Mouse (Mus musculus) Muller cell, postnatal 12 days (primary cell): ENCODE measurements around the gene Utp18.
"Not testable (repeated sequence)": the region's sequence is repeated elsewhere in the genome, so short reads cannot be mapped to it uniquely, and the experiment has no call there.

Experiments
- DNase-seq: peaks from one replicate; pipeline ENCODE4 v3.0.0-alpha.2; 2015; ENCODE audit errors: inconsistent ontology term

Utp18 gene

DNA sequence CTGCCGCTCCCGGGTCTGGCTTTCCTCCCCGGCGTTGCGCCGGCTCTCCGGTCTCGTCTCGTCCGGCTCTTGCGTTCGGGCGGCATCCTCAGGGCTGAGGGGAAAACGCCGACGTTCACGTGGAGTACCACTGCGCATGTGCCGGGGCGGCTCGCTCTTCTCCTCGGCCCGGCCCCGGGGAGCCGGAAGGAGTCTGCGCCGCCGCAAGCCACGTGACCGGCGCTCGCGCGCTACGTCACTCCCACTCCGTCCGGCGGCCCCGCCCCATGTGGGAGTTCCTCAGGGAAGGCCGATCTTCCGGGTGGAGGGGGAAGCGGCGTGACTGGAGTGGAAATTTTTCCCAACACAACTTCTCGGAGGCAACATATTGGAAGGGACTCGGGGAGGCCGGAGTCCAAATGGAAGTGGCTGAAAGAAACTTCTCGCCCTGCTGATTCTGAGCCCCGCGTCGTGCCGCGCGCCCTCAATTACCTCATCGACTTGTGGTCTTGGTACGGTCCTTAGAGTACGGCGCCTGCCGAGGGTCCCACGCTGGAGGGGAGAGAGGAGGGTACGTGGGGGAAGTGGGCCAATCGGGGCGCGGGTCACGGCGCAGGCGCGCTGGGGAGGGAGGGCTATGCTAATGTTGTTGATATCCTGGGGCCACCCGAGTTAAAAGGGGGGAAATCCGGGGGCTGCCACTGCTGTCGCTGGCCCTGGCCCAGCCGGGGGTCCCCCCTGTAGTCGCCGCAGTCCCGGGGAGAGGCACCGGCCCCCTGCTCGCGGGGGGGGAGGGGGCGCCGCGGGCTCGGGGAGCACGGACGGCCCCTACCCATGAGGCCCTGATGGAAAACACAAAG lies at the start of gene Utp18, which contains the start of gene Mbtd1:
Utp18 (minus strand) TSS at position 195 of the 839 bp plus-strand sequence.
Mbtd1 (plus strand) TSS at position 281 of the 839 bp plus-strand sequence.
- peak; percentile 99 for DNase-seq

DNA sequence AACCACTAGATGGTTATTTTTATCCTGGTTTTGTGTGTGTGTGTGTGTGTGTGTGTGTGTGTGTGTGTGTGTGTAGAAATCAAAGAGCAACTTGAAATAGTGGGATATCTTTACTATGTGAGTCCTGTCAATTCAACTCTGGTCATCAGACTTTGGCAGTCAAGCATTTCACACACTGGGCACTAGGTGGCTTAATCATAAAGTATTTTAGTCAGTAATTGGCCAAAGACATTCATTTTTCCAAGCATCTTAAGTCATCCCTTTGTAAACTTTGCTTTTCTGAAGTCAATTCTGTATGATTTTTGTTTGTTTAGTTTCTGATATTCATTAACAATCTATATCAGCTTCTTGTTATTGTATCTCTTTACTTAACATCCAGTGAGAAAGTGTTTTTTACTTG lies 43.5 kb upstream of the Utp18 start:
- no peak for DNase-seq

DNA sequence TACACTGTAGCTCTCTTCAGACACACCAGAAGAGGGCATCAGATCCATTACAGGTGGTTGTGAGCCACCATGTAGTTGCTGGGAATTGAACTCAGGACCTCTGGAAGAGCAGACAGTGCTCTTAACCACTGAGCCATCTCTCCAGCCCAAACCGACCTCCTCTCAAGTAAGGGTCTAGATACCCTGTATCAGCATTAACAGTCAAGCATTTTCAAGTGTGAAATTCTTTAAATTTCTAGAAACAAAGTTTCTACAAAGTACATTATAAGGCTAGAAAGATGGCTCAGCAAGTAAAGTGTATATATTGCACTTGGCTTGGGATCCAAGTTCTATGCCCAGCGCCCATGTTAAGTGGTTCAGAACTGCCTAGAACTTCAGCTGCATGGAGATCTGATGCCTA lies 29.5 kb upstream of the Utp18 start:
- not testable (repeated sequence) for DNase-seq

DNA sequence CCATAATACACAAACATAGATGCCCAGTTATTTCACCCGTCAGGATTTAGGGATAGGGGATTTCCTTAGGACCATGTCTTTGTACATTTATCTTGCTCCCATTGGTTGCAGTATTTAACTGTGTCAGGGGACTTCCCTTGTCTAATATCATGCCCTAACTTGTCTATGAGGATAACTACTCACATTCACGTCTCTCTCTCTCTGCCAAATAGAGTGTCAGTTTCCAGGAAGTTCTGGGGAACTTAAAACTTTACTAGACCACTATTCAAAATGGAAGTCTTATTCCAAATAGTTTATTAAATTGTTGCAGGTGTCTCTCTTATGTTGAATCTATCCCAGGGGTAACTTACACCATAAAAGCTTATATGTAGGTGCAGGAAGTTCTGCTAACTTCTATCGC lies 26.0 kb upstream of the Utp18 start:
- no peak for DNase-seq

DNA sequence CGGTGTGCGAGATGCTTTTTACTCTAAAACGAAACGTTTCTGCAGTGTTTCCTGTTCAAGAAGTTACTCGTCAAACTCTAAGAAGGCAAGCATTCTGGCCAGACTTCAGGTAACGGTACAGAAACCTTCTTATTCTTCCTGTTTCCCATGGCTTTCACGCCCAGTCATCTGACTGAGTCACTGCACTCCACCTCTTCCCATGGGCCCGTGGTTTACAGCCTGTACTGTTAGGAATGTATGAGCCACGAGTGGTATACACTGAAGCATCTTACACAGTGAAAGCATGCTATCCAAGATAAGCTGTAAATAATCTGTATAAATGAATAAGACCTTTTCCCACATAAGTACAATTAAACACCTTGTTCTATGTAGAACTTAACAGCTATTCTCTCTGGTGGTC lies 23.3 kb upstream of the Utp18 start:
- peak; percentile 24 for DNase-seq

DNA sequence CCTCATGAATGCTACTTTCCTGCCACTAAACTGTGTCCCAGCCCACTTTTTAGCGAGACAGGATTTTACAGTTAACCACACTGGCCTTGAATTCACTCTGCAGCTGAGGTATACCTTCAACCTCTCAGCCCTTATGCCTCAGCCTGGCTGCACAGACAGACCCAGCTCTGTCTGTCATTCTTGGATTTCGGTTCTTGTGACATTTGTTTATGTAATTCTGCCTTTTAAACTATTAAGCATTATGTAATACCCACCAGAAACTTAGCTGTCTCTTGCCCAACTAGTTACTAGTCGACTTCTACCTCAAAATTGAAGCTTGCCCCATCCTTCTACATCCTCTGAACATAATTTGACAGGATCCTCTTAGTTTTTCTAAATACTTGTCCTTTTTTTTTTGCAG lies 22.3 kb upstream of the Utp18 start:
- DNase-seq: no peak

DNA sequence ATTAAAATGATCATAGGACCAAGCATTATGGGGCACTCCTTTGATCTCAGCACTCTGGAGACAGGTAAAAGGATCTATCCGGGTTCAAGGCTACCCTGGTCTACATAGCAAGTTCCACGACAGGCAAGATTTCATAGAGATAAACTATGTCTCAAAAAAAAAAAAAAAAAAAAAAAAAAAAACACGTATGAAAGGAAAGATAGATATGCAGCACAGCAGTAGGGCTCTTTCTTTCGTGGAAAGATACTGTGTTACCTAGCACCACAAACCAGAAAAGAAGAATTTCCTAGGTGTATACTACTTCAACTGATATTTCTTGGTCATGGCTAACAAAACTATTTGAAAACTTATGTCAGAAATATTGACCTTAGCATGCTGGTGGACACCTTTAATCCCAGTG lies 21.3 kb upstream of the Utp18 start:
- DNase-seq: no peak

DNA sequence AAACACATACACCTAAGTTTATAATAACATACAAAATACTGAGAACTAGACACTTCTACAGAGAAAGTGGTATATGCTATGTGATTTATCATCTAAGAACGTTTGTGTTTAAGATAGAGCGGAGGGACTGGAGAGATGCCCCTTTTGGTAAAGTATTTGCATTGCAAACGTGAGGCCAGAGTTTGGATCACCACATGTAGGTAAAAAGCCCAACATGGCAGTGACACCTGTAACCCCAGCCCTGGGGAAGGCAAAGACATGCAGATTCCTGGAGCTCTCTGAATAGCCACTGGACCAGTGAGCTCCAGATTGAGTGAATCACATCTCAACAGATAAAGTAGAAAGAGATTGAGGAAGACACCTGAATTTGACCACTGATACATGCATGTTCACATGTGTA lies 12.2 kb upstream of the Utp18 start:
- no peak for DNase-seq

DNA sequence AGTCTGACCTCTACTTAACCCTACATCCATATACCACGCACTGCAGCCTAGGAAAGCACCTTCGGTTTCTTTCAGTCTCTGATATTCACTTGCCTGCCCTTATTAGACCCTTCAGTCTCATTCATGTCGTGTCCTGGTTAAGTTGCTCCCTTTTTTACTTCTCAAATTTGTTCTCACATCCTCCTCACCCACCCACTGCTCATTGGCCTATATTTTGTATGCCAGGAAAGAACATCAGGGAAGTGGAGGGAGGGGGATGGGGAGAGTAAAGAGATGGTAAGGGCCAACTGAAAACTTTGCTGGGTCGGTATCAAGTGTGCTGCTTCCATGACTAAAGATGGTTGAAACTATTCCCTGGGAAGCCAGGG lies 1.5 kb upstream of the Utp18 start:
- no peak for DNase-seq

DNA sequence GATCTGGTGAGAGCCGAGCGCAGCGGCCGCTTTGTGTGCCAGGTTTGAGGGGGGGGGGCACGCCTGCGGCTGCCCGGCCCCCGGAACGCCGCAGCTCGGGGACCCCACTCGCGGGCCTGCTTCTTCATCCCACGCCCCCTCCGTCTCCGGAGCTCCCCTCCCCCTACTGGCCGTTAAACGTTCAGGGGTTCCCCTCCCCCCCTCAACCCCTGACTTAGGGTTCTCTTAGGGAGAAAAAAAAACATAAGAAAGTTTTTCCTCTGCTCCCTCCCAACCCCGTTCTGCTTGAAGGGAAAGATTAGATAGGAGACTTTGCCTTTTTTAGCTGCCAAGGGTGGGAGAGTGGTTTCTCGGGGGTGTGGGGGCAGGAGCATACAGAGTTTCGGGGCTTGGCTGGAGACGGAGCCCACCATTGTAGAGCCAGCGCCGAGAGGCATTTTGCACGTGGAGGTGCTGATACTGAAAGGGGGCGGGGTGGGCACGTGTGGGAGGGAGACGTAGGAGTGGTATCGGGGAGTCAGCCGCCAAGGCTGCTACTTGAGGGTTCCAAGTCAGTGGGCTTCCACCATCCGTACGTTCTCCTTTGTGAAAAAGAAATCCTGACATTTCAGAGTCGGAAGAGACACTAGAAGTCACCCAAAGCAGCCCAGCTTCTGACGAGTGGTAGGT lies 979 bp upstream of the Utp18 start:
- peak; percentile 32 for DNase-seq

DNA sequence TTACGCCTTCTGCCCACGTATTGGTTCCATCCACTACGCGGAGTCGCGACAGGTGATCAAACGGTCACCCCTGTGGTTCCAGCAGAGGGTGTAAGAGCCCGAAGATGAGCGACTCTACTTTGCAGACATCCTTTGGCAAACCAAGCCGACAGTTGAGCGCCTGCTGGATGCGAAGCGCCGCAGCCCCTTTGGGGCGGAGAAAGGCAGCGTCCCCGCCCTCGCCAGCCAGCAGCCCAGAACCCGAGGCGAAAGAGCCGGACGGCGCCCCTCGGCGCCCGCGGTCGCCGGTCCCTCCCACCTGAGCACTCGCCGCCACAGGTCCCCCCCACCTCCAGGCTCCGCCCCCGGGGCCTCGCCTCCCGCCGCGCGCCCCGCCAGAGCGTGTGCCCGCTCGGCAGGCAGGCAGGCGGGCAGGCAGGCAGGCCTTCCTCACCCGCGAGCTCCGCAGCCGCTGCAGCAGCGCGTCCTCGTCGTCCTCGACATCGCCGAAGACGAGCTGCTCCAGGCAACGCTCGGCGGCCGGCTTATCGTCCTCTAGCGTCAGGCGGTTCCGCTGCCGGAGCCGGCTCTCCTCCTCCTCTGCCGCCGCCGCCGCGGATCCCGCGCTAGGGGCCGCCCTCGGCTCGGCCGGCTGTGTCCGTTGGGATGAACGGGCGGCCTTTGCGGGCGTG lies 530 bp downstream of the Utp18 start:
- peak; percentile 87 for DNase-seq

DNA sequence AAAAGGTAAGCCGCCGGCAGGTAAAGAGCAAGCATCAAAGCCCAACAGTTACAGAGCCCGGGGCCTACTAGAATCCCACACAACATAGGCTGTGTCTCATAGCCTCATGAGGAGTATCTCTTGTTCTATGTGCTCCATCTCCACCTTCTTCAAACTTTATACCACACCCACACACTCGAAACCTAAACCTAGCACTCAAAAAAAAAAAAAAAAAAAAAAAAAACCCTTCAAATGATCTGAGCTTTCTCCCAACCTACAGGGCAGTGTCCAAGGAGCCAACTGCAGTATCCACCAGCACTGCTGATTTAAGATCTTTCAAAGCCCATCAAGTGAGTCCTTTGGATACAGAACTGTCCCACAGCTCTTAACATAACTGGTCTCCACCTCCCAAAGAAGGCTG lies 1.5 kb downstream of the Utp18 start:
- no peak for DNase-seq

DNA sequence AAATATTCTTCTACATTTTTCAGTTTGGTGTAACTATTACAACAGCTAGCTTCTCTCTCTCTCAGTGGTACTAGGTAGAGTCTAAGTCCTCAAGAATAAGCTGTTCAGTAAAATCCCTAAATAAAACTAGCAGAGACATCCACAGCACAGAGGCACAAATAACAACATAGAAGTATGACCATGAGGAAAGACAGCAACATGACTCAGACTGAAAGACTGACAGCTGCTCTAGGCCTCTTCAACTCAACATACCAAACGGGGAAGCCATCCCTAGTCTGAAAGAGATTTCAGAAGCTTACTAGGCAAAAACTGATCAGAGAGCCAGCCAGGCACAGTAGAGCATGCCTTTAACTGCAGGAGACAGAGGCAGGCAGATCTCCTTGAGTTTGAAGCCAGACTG lies 22.9 kb downstream of the Utp18 start:
- DNase-seq: no peak

DNA sequence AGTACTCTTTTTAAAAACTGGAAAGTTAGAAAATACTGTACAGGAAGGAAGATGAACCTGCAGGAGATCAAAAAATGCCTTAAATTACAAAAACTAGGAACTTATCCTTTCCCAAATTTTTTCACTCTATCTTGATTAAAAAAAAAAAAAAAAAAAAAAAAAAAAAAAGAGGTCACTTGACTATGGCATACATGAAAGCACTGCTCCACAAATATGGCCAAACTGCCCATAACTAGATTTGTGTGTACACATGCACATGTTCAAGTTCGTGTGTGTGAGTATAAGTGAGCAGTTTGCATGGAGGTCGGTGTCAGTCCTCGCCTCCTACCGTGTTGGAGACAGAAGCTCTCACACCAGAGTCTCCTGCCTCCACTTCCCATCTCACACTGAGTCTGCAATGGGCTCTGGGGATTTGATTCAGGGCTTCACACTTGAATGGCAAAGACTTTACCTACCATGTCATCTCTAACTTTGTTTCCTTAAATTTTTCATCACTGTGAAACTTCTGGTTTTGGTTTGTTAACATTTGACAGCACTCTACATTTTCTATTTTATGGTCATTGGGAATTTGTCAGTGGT lies 23.4 kb downstream of the Utp18 start:
- DNase-seq: no peak

DNA sequence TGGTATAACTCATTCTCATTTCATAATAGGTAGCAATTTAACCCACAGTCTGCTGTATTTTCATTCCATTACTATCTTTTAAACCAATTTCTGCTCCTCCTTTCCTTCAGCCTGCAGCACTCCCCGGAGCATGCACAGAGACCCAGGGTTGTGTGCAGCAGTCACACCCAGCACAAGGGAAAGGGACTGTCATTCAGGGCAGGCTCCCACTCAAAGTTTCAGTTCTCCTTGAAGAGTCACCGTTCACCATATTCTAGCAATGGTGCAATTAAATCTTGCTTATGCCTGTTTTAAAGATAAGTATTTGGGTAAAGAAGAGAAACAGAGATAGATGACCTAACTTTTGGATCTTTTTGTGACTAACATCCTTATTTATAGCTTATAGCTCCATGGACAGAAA lies 24.4 kb downstream of the Utp18 start:
- no peak for DNase-seq

DNA sequence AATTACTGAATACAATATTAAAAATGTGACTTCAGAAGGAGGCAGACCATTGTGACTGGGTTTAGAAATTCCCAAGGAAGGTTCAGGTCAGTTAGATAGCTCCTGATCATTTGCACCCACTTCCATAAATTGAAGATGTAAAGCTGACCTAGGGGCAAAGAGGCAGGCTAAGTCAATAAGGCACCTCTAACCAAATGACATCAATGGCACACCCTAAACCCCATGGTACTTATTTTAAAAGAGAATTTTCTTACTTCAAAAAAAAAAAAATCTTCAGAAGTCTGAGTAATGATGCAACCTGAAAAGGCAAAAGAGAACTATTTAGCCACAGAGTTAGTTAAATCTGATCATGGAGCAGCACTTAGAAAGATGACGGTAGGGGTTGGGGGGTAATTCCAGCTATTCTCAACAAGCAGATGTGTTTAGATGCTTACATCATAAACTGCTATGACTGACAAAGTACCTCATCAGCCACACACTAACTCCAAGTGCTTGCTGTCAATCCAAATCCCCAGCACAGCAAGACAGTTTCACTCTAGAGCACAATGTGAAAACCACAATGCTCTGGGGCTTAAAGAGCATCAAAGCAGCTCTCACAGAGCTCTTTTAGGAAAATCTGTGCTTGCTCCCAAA lies 24.9 kb downstream of the Utp18 start:
- DNase-seq: no peak

DNA sequence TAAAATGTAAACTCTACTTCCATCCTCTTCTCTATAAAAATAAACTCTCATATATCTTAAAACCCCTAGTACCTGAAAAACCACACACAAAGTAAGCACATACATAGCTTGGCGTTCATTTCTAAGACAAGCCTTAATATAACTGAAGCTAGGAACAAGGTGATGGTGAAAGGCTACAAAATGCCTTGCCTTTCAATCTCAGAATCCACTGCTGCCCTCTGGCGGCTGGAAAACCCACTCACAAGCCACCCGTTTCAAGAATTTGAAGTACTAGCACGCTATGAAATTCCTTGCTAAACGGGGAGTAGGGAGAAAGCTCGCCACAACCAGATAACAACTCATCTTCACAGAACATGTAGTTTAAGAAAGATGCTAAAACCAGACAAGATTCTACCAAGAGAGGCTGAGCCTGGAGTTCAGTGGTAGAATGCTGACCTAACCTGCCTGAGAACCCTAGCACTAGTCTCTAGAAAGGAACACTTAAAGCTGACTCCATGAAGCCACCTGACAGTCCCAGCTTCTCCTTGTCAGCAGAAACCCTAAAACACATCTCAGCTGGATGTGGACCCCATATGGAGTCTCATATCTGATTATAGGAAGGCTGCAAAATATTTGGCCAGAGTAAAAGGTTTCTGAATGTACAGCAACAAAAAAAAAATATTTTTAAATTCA lies 29.1 kb downstream of the Utp18 start:
- DNase-seq: peak; percentile 46

DNA sequence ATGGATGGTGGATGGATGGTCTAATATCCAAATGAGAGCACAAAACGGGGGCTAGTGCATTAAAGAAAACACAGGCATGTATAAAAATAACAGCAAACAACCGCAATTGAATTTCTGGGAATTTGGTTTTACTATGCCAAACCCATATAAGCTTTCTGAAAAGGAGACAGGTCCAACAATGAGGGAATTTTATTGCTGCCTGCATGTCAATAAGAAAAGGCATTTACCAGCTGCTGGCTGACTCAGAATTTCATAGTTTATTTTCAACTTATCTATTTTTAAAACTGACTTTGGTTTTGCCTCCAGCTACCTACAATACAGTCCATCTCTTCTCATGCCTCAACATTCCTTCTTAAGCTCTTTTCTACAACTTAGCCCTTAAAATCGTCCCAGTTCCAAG lies 33.0 kb downstream of the Utp18 start:
- no peak for DNase-seq

DNA sequence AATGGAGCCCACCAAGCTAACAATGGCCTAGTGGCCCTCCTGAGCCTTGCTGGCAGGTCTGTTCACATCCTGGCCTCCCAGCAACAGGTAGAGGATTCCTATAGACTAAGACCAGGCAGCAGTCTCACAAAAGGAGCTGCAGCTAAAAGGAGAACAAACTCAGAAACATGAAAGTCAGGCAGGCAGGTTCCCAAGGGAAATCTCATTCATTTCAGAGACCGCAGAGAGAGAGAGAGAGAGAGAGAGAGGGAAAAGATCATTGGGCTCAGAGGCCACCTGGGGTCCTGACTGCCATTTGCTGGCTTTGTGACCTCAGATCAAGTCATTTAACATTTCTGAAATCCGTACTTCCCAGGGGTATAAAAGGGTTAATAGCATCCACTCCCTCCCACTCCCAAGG lies 38.2 kb downstream of the Utp18 start:
- DNase-seq: no peak

DNA sequence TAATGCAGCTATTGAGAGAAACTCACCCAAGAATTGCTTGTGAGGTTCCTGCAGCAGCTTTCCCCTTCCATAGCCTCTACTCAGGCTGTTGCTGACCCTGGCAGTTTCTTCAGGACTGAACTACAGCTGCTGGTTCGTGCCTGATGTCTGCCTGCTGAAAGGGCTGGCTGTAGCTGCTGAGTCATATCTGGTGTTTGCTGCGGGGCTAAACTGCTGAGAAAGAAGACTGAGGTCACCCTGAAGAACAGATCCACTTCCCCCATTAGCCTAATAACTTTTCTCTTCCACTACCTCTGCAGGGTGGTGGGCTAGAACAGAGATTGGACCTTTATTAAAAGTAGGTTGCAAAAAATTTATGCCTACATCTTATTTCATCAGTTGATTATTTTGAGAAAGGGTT lies 49.8 kb downstream of the Utp18 start:
- DNase-seq: no peak

DNA sequence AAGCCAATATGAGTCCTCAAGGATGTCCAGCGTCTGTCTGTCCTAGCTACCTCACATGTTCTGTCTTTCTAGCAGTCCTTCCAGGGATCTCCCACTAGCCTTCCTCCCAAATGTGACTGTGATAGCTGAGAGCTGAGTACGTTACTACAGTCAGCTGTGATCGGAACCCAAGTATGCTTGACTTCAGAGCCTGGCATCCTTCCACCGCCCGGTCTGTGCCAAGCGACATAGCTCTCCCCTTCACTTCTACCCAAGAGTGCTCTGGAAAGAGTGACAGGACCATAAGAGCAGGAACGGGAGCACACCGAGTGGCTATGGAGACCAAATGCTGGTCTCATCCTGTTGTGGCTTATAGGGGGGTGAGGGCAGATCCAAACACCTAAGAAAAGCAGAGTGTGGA lies 55.6 kb downstream of the Utp18 start:
- peak; percentile 49 for DNase-seq

DNA sequence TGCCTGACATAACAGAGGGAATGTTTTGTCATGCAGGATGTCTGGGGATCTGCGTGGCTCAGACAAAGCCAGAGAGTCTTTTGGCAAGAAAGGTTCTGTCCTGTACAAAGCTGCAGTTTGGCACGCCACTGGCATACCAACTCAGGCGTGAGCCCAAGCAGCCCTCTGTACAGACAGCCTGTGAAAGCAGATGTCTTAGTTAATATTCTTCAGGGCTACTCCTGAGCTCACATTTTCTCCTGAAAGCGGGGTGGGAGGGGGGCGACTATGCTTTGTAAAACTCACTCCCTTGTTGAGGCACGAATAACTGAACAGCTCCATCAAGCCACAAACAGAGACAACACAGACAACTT lies 56.3 kb downstream of the Utp18 start:
- peak; percentile 65 for DNase-seq
